Mouse (Mus musculus): ENCODE data around the gene Tm7sf3. TPM values are rescaled to one million over a fixed set of nuclear protein-coding genes. Genes with fewer than 3 reads are reported as not detected.

The Tm7sf3 gene
- polyA plus RNA-seq, 1 experiment = 22.9 TPM

- TF ChIP-seq CTCF (IDR thresholded peaks at IDR 0.05; ENCODE audit: extremely low read depth, insufficient read depth, low read length) (peak; percentile 83), POLR2A (IDR thresholded peaks at IDR 0.05; ENCODE audit: extremely low read depth, insufficient read depth, low read length) (no peak)
- H3K4me1 ChIP-seq (ENCODE audit: control insufficient read depth, insufficient read depth, low read length) = 0 out of 2 replicates have a peak, but pooled peaks cover 3% of the 10 kb centered on the region
Observed at GRCm38 (mm10) chr6:146662679-146663078, 20.1 kb upstream of the Tm7sf3 start.

GRCm38 (mm10) chr6:146661655-146662054 is 19.0 kb upstream of the Tm7sf3 start:
- no peak for TF ChIP-seq POLR2A (IDR thresholded peaks at IDR 0.05; ENCODE audit: extremely low read depth, insufficient read depth, low read length)
- TF ChIP-seq CTCF (IDR thresholded peaks at IDR 0.05; ENCODE audit: extremely low read depth, insufficient read depth, low read length) = no peak
- 0 out of 2 replicates have a peak, but pooled peaks cover 3% of the 10 kb centered on the region for H3K4me1 ChIP-seq (ENCODE audit: control insufficient read depth, insufficient read depth, low read length)
- H3K27ac ChIP-seq (ENCODE audit: insufficient read depth, low read length) = no peak overlapping the region
- no peak overlapping the region for H3K4me3 ChIP-seq (ENCODE audit: insufficient read depth, low read length)

More at GRCm38 (mm10) chr6:146662679-146663078, 20.1 kb upstream of the Tm7sf3 start:
- Histone ChIP-seq H3K4me3 (ENCODE audit: insufficient read depth, low read length) (no peak overlapping the region), H3K27ac (ENCODE audit: insufficient read depth, low read length) (no peak overlapping the region)

- no peak overlapping the region for H3K4me3 ChIP-seq (ENCODE audit: insufficient read depth, low read length)
- no peak overlapping the region for H3K27ac ChIP-seq (ENCODE audit: insufficient read depth, low read length)
- H3K4me1 ChIP-seq (ENCODE audit: control insufficient read depth, insufficient read depth, low read length) = 0 out of 2 replicates have a peak, but pooled peaks cover 3% of the 10 kb centered on the region
- TF ChIP-seq CTCF (IDR thresholded peaks at IDR 0.05; ENCODE audit: extremely low read depth, insufficient read depth, low read length) = peak; percentile 27; the same call in 1 of the 2 replicates
- TF ChIP-seq POLR2A (IDR thresholded peaks at IDR 0.05; ENCODE audit: extremely low read depth, insufficient read depth, low read length) = no peak
Observed at GRCm38 (mm10) chr6:146660591-146660990, 18.0 kb upstream of the Tm7sf3 start.

- Histone ChIP-seq H3K4me3 (ENCODE audit: insufficient read depth, low read length) (no peak overlapping the region), H3K27ac (ENCODE audit: insufficient read depth, low read length) (no peak overlapping the region), H3K4me1 (ENCODE audit: control insufficient read depth, insufficient read depth, low read length) (no peaks in the 10 kb centered on the region; the same call in 1 of the 2 replicates)
- TF ChIP-seq CTCF (IDR thresholded peaks at IDR 0.05; ENCODE audit: extremely low read depth, insufficient read depth, low read length) (no peak), POLR2A (IDR thresholded peaks at IDR 0.05; ENCODE audit: extremely low read depth, insufficient read depth, low read length) (no peak)
Observed at GRCm38 (mm10) chr6:146653197-146653596, 10.6 kb upstream of the Tm7sf3 start.

- Histone ChIP-seq H3K27ac (ENCODE audit: insufficient read depth, low read length) (no peak overlapping the region), H3K4me3 (ENCODE audit: insufficient read depth, low read length) (no peak overlapping the region), H3K4me1 (ENCODE audit: control insufficient read depth, insufficient read depth, low read length) (no peaks in the 10 kb centered on the region; the same call in 1 of the 2 replicates)
- TF ChIP-seq POLR2A (IDR thresholded peaks at IDR 0.05; ENCODE audit: extremely low read depth, insufficient read depth, low read length) = no peak
- TF ChIP-seq CTCF (IDR thresholded peaks at IDR 0.05; ENCODE audit: extremely low read depth, insufficient read depth, low read length) = no peak
Observed at GRCm38 (mm10) chr6:146651431-146651830, 8.8 kb upstream of the Tm7sf3 start.

- H3K4me3 ChIP-seq (ENCODE audit: insufficient read depth, low read length) = no peak overlapping the region
- TF ChIP-seq POLR2A (IDR thresholded peaks at IDR 0.05; ENCODE audit: extremely low read depth, insufficient read depth, low read length) (no peak), CTCF (IDR thresholded peaks at IDR 0.05; ENCODE audit: extremely low read depth, insufficient read depth, low read length) (no peak)
- H3K27ac ChIP-seq (ENCODE audit: insufficient read depth, low read length) = peak overlapping the region; percentile 50; the same call in 1 of the 2 replicates
- H3K4me1 ChIP-seq (ENCODE audit: control insufficient read depth, insufficient read depth, low read length) = no peaks in the 10 kb centered on the region; the same call in 1 of the 2 replicates
Observed at GRCm38 (mm10) chr6:146650013-146650412, 7.4 kb upstream of the Tm7sf3 start.

GRCm38 (mm10) chr6:146643184-146643570 is 553 bp upstream of the Tm7sf3 start:
- Histone ChIP-seq H3K4me3 (ENCODE audit: insufficient read depth, low read length) (peak overlapping the region; percentile 40), H3K27ac (ENCODE audit: insufficient read depth, low read length) (no peak overlapping the region), H3K4me1 (ENCODE audit: control insufficient read depth, insufficient read depth, low read length) (peaks cover 2% of the 10 kb centered on the region; the same call in 1 of the 2 replicates)
- no peak for TF ChIP-seq CTCF (IDR thresholded peaks at IDR 0.05; ENCODE audit: extremely low read depth, insufficient read depth, low read length)
- TF ChIP-seq POLR2A (IDR thresholded peaks at IDR 0.05; ENCODE audit: extremely low read depth, insufficient read depth, low read length) = no peak

- peak overlapping the region; percentile 18; the same call in 1 of the 2 replicates for H3K27ac ChIP-seq (ENCODE audit: insufficient read depth, low read length)
- TF ChIP-seq POLR2A (IDR thresholded peaks at IDR 0.05; ENCODE audit: extremely low read depth, insufficient read depth, low read length) (no peak), CTCF (IDR thresholded peaks at IDR 0.05; ENCODE audit: extremely low read depth, insufficient read depth, low read length) (no peak)
- peak overlapping the region; percentile 40 for H3K4me3 ChIP-seq (ENCODE audit: insufficient read depth, low read length)
Observed at GRCm38 (mm10) chr6:146641621-146642210, 908 bp downstream of the Tm7sf3 start.

GRCm38 (mm10) chr6:146640991-146641390 is 1.6 kb downstream of the Tm7sf3 start:
- Histone ChIP-seq H3K27ac (ENCODE audit: insufficient read depth, low read length) (no peak overlapping the region), H3K4me3 (ENCODE audit: insufficient read depth, low read length) (no peak overlapping the region), H3K4me1 (ENCODE audit: control insufficient read depth, insufficient read depth, low read length) (peaks cover 2% of the 10 kb centered on the region; the same call in 1 of the 2 replicates)
- no peak for TF ChIP-seq CTCF (IDR thresholded peaks at IDR 0.05; ENCODE audit: extremely low read depth, insufficient read depth, low read length)
- no peak for TF ChIP-seq POLR2A (IDR thresholded peaks at IDR 0.05; ENCODE audit: extremely low read depth, insufficient read depth, low read length)

More at GRCm38 (mm10) chr6:146641621-146642210, 908 bp downstream of the Tm7sf3 start:
- peaks cover 2% of the 10 kb centered on the region; the same call in 1 of the 2 replicates for H3K4me1 ChIP-seq (ENCODE audit: control insufficient read depth, insufficient read depth, low read length)
